Mouse (Mus musculus): Measurements from ENCODE around the gene Olfr48. TPM values are rescaled to one million over a fixed set of nuclear protein-coding genes. Genes with fewer than 3 reads are reported as not detected.

Gene Olfr48
- polyA plus RNA-seq (2014; fragmentation: Nextera tagmentation; extraction: Ambion mirVana): not detected in 2 replicates

- WGBS: 66% methylated on average over 5 of the region's 5 CpGs
- H3K36me3 ChIP-seq (ENCODE audit: control insufficient read depth, insufficient read depth, low read length): no peaks in the 10 kb centered on the region
- H3K9ac ChIP-seq (replicated peaks; ENCODE audit: low read depth, low read length): no peak within 1 kb of the TSS
- H3K27me3 ChIP-seq (ENCODE audit: control insufficient read depth, insufficient read depth, low read length): no peaks in the 10 kb centered on the region
- no peak within 1 kb of the TSS for H3K27ac ChIP-seq (ENCODE audit: low read length)
- no peaks in the 10 kb centered on the region for H3K9me3 ChIP-seq (ENCODE audit: control insufficient read depth, low read depth, low read length)
- H3K4me2 ChIP-seq (replicated peaks; ENCODE audit: low read depth, low read length): no peak within 1 kb of the TSS
- H3K4me1 ChIP-seq (ENCODE audit: control insufficient read depth, insufficient read depth, low read length): no peaks in the 10 kb centered on the region
- no peak within 1 kb of the TSS for H3K4me3 ChIP-seq (ENCODE audit: low read depth, low read length)
- ATAC-seq (ENCODE audit: insufficient number of reproducible peaks, insufficient read depth, low FRiP score, low read depth): no peak
Observed at GRCm38 (mm10) chr2:89848105-89848504, at the start of gene Olfr48. TSS of gene Olfr48 (minus strand) at chr2:89848205.

- no peak within 1 kb of the TSS for H3K9ac ChIP-seq (replicated peaks; ENCODE audit: low read depth, low read length)
- H3K27ac ChIP-seq (ENCODE audit: low read length): no peak within 1 kb of the TSS
- H3K4me2 ChIP-seq (replicated peaks; ENCODE audit: low read depth, low read length): no peak within 1 kb of the TSS
- 95% methylated on average over 1 of the region's 1 CpGs for WGBS
- no peaks in the 10 kb centered on the region for H3K27me3 ChIP-seq (ENCODE audit: control insufficient read depth, insufficient read depth, low read length)
- H3K9me3 ChIP-seq (ENCODE audit: control insufficient read depth, low read depth, low read length): no peaks in the 10 kb centered on the region
- ATAC-seq (ENCODE audit: insufficient number of reproducible peaks, insufficient read depth, low FRiP score, low read depth): no peak
- H3K36me3 ChIP-seq (ENCODE audit: control insufficient read depth, insufficient read depth, low read length): no peaks in the 10 kb centered on the region
- no peaks in the 10 kb centered on the region for H3K4me1 ChIP-seq (ENCODE audit: control insufficient read depth, insufficient read depth, low read length)
- no peak within 1 kb of the TSS for H3K4me3 ChIP-seq (ENCODE audit: low read depth, low read length)
Observed at GRCm38 (mm10) chr2:89878137-89878536, 30.1 kb upstream of the Olfr48 start, which contains the start of gene Olfr1257. TSS of gene Olfr1257 (plus strand) at chr2:89878437.

GRCm38 (mm10) chr2:89849230-89849629 is 1.2 kb upstream of the Olfr48 start:
- no peak overlapping the region for H3K9ac ChIP-seq (replicated peaks; ENCODE audit: low read depth, low read length)
- H3K27ac ChIP-seq (ENCODE audit: low read length): no peak overlapping the region
- no peaks in the 10 kb centered on the region for H3K9me3 ChIP-seq (ENCODE audit: control insufficient read depth, low read depth, low read length)
- no peak overlapping the region for H3K4me2 ChIP-seq (replicated peaks; ENCODE audit: low read depth, low read length)
- H3K36me3 ChIP-seq (ENCODE audit: control insufficient read depth, insufficient read depth, low read length): no peaks in the 10 kb centered on the region
- no peaks in the 10 kb centered on the region for H3K27me3 ChIP-seq (ENCODE audit: control insufficient read depth, insufficient read depth, low read length)
- no peaks in the 10 kb centered on the region for H3K4me1 ChIP-seq (ENCODE audit: control insufficient read depth, insufficient read depth, low read length)
- ATAC-seq (ENCODE audit: insufficient number of reproducible peaks, insufficient read depth, low FRiP score, low read depth): no peak
- 92% methylated on average over 1 of the region's 1 CpGs for WGBS
- no peak overlapping the region for H3K4me3 ChIP-seq (ENCODE audit: low read depth, low read length)

GRCm38 (mm10) chr2:89841455-89841854 is 6.5 kb downstream of the Olfr48 start, which contains the start of gene Olfr1256:
TSS of gene Olfr1256 (minus strand) at chr2:89841555.
- 53% methylated on average over 2 of the region's 2 CpGs for WGBS
- Histone ChIP-seq H3K4me3 (ENCODE audit: low read depth, low read length) (no peak within 1 kb of the TSS), H3K27me3 (ENCODE audit: control insufficient read depth, insufficient read depth, low read length) (no peaks in the 10 kb centered on the region), H3K4me2 (replicated peaks; ENCODE audit: low read depth, low read length) (no peak within 1 kb of the TSS), H3K27ac (ENCODE audit: low read length) (no peak within 1 kb of the TSS), H3K9ac (replicated peaks; ENCODE audit: low read depth, low read length) (no peak within 1 kb of the TSS), H3K9me3 (ENCODE audit: control insufficient read depth, low read depth, low read length) (no peaks in the 10 kb centered on the region), H3K36me3 (ENCODE audit: control insufficient read depth, insufficient read depth, low read length) (no peaks in the 10 kb centered on the region), H3K4me1 (ENCODE audit: control insufficient read depth, insufficient read depth, low read length) (no peaks in the 10 kb centered on the region)
- ATAC-seq (ENCODE audit: insufficient number of reproducible peaks, insufficient read depth, low FRiP score, low read depth): no peak

DNA sequence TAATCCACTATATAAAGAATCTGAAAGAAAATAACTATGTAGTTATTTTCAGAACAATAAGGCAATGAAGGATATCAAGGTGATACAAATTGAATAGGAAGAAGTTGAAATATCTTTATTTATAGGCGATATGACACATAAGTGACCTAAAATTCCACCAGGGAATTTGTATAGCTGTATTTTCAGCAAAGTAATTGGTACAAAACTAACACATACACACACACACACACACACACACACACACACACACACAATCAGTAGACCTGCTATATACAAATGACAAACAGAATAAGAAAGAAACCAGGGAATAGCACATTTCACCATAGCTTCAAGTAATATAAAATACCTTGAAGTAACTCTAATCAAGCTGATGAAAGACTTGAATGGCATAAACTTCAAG is 27.8 kb downstream of the Olfr48 start:
- no peaks in the 10 kb centered on the region for H3K4me1 ChIP-seq (ENCODE audit: control insufficient read depth, insufficient read depth, low read length)
- no peak overlapping the region for H3K4me2 ChIP-seq (replicated peaks; ENCODE audit: low read depth, low read length)
- no peaks in the 10 kb centered on the region for H3K27me3 ChIP-seq (ENCODE audit: control insufficient read depth, insufficient read depth, low read length)
- no peak for ATAC-seq (ENCODE audit: insufficient number of reproducible peaks, insufficient read depth, low FRiP score, low read depth)
- H3K27ac ChIP-seq (ENCODE audit: low read length): no peak overlapping the region
- WGBS: 79% methylated on average over 1 of the region's 1 CpGs
- no peak overlapping the region for H3K9ac ChIP-seq (replicated peaks; ENCODE audit: low read depth, low read length)
- H3K9me3 ChIP-seq (ENCODE audit: control insufficient read depth, low read depth, low read length): no peaks in the 10 kb centered on the region; the same call in 1 of the 2 replicates
- no peaks in the 10 kb centered on the region for H3K36me3 ChIP-seq (ENCODE audit: control insufficient read depth, insufficient read depth, low read length)
- H3K4me3 ChIP-seq (ENCODE audit: low read depth, low read length): no peak overlapping the region

DNA sequence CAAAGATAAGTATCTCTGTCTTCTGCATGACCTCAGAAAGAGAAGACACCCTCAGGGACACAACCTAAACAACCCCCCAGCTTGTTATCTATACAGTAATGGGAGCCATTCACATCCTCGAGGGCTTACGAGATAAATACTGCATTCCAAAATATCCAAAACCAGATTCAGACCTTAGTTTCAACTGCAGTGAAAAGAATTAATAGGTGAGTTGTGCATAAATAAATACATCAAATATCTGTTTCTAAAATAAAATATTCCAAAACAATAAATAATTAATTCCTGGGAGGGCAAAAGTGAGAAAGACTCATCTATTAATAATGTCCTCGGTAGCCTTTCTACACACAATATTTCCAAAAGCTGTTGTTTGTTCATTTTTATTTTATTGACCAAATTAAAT is 36.3 kb downstream of the Olfr48 start, which contains the start of gene Olfr1255:
TSS of gene Olfr1255 (plus strand) at position 301 of the 400 bp plus-strand sequence.
- H3K36me3 ChIP-seq (ENCODE audit: control insufficient read depth, insufficient read depth, low read length): no peaks in the 10 kb centered on the region
- no peaks in the 10 kb centered on the region for H3K27me3 ChIP-seq (ENCODE audit: control insufficient read depth, insufficient read depth, low read length)
- H3K9me3 ChIP-seq (ENCODE audit: control insufficient read depth, low read depth, low read length): no peaks in the 10 kb centered on the region
- 80% methylated on average over 3 of the region's 3 CpGs for WGBS
- no peak for ATAC-seq (ENCODE audit: insufficient number of reproducible peaks, insufficient read depth, low FRiP score, low read depth)
- H3K4me1 ChIP-seq (ENCODE audit: control insufficient read depth, insufficient read depth, low read length): no peaks in the 10 kb centered on the region
- no peak within 1 kb of the TSS for H3K4me3 ChIP-seq (ENCODE audit: low read depth, low read length)
- no peak within 1 kb of the TSS for H3K4me2 ChIP-seq (replicated peaks; ENCODE audit: low read depth, low read length)
- H3K27ac ChIP-seq (ENCODE audit: low read length): no peak within 1 kb of the TSS
- H3K9ac ChIP-seq (replicated peaks; ENCODE audit: low read depth, low read length): no peak within 1 kb of the TSS

GRCm38 (mm10) chr2:89810751-89811150 is 37.3 kb downstream of the Olfr48 start:
- H3K4me2 ChIP-seq (replicated peaks; ENCODE audit: low read depth, low read length): no peak overlapping the region
- H3K4me3 ChIP-seq (ENCODE audit: low read depth, low read length): no peak overlapping the region
- ATAC-seq (ENCODE audit: insufficient number of reproducible peaks, insufficient read depth, low FRiP score, low read depth): no peak; the same call in 1 of the 2 replicates
- no peaks in the 10 kb centered on the region for H3K4me1 ChIP-seq (ENCODE audit: control insufficient read depth, insufficient read depth, low read length)
- H3K36me3 ChIP-seq (ENCODE audit: control insufficient read depth, insufficient read depth, low read length): no peaks in the 10 kb centered on the region
- no peaks in the 10 kb centered on the region for H3K27me3 ChIP-seq (ENCODE audit: control insufficient read depth, insufficient read depth, low read length)
- 72% methylated on average over 2 of the region's 2 CpGs for WGBS
- H3K27ac ChIP-seq (ENCODE audit: low read length): no peak overlapping the region
- H3K9ac ChIP-seq (replicated peaks; ENCODE audit: low read depth, low read length): no peak overlapping the region
- H3K9me3 ChIP-seq (ENCODE audit: control insufficient read depth, low read depth, low read length): no peaks in the 10 kb centered on the region

- WGBS: 90% methylated on average over 3 of the region's 3 CpGs
Observed at GRCm38 (mm10) chr2:89799583-89799982, 48.4 kb downstream of the Olfr48 start.

DNA sequence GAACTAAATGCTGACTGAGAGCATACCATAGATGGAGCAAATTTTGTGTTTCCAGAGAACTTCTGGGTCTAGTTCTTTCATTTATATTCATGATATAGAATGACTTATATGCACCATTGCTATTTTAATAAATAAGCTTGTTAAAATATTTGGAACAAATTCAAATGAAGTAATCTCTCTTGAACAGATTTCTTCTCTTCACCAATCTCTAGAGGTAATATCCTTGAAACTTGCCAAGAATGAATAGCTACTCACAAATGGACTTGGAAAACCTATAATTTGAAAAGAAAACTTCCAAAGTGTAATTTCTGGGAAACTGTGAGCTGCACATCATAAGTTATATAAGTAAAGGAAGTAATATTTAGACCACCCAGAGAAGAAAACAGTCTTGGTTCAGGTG is 54.5 kb downstream of the Olfr48 start, which contains the start of gene Olfr1254:
TSS of gene Olfr1254 (minus strand) at position 101 of the 400 bp plus-strand sequence.
- Histone ChIP-seq H3K4me3 (ENCODE audit: low read depth, low read length) (no peak within 1 kb of the TSS), H3K4me1 (ENCODE audit: control insufficient read depth, insufficient read depth, low read length) (no peaks in the 10 kb centered on the region), H3K27ac (ENCODE audit: low read length) (no peak within 1 kb of the TSS), H3K4me2 (replicated peaks; ENCODE audit: low read depth, low read length) (no peak within 1 kb of the TSS), H3K27me3 (ENCODE audit: control insufficient read depth, insufficient read depth, low read length) (no peaks in the 10 kb centered on the region), H3K9me3 (ENCODE audit: control insufficient read depth, low read depth, low read length) (no peaks in the 10 kb centered on the region), H3K9ac (replicated peaks; ENCODE audit: low read depth, low read length) (no peak within 1 kb of the TSS), H3K36me3 (ENCODE audit: control insufficient read depth, insufficient read depth, low read length) (no peaks in the 10 kb centered on the region)
- ATAC-seq (ENCODE audit: insufficient number of reproducible peaks, insufficient read depth, low FRiP score, low read depth): no peak

More at GRCm38 (mm10) chr2:89799583-89799982, 48.4 kb downstream of the Olfr48 start:
- ATAC-seq (ENCODE audit: insufficient number of reproducible peaks, insufficient read depth, low FRiP score, low read depth): no peak
- no peaks in the 10 kb centered on the region for H3K27me3 ChIP-seq (ENCODE audit: control insufficient read depth, insufficient read depth, low read length)
- H3K9ac ChIP-seq (replicated peaks; ENCODE audit: low read depth, low read length): no peak overlapping the region
- H3K4me3 ChIP-seq (ENCODE audit: low read depth, low read length): no peak overlapping the region
- no peak overlapping the region for H3K4me2 ChIP-seq (replicated peaks; ENCODE audit: low read depth, low read length)
- no peaks in the 10 kb centered on the region for H3K4me1 ChIP-seq (ENCODE audit: control insufficient read depth, insufficient read depth, low read length)
- H3K9me3 ChIP-seq (ENCODE audit: control insufficient read depth, low read depth, low read length): no peaks in the 10 kb centered on the region
- no peak overlapping the region for H3K27ac ChIP-seq (ENCODE audit: low read length)
- no peaks in the 10 kb centered on the region for H3K36me3 ChIP-seq (ENCODE audit: control insufficient read depth, insufficient read depth, low read length)

Measured in stomach, embryonic 14.5 days (tissue).